Mouse (Mus musculus): ENCODE data around the gene 4921511C20Rik.

4921511C20Rik gene

DNA sequence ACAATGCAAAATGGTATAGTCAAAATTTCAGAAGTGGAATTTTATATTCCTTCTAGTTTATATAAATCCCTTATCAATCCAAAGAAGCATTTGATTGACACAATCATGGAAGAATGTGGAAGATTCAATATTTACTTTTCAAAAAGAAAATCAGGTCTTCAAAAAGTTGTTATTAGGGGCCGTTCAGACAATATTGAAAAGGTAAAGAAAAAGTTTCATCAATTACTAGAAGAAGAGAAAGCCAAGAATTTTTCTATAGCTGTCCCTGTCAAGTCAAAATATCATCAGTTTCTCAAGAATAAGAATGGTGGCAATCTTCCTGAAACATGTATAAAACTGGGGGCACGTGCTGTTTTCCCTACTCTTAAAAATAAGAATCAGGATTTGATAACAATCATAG is at the start of gene 4921511C20Rik:
Gene 4921511C20Rik (plus strand): TSS at position 301 of the 400 bp plus-strand sequence.
- DNase-seq (ENCODE audit: low spot score) = no peak
